Mouse (Mus musculus): Measurements from ENCODE around the gene Susd3.

The Susd3 gene

DNA sequence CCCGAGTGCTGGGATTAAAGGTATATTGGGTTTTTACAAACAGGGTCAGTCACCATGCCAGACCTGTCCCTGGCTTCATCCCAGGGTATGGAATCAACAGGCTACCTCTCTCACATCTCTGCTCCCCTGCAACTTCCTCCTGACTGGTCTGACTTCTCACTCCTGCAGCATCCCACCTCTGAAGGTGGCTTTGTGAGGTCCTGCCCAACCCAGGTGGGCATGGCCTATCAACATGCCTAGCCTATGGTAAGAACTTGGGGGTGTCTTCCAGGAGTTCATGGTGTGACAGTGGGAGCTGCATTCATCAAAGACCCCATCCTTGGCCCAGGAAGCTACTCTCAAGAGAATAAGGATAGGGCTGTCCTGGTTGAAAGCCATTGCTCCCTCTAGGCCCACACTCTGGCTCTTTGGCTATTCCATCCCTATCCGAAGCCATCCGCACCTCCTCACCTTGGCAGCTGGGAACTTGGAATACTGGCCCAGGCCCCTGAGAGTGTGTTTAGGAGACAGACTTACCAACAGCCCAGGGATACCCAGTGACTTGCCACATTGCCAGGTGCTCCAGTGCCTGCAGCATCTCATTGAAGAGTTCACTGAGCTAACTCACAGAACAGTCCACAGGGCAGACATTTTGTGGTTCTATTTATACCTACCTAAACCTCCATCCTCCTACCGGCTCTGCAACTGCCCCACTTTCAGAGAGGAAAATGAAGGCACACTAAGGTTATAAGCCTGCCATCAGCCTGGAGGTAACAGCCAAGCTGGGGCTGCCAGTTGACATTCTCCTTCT, 35.6 kb downstream of the Susd3 start:
- 0 out of 2 replicates have a peak, but pooled peaks cover under 1% of the 10 kb centered on the region for H3K36me3 ChIP-seq (ENCODE audit: control insufficient read depth, insufficient read depth, low read length, poor library complexity, severe bottlenecking)
- DNase-seq (ENCODE audit: low read depth, low spot score), result no peak
- H3K27me3 ChIP-seq (ENCODE audit: control insufficient read depth, insufficient read depth, low read length, poor library complexity, severe bottlenecking), result no peaks in the 10 kb centered on the region

GRCm38 (mm10) chr13:49209306-49209705, 39.2 kb downstream of the Susd3 start:
- H3K36me3 ChIP-seq (ENCODE audit: control insufficient read depth, insufficient read depth, low read length, poor library complexity, severe bottlenecking), result peaks cover 3% of the 10 kb centered on the region
- H3K27me3 ChIP-seq (ENCODE audit: control insufficient read depth, insufficient read depth, low read length, poor library complexity, severe bottlenecking), result no peaks in the 10 kb centered on the region
- DNase-seq (ENCODE audit: low read depth, low spot score), result no peak

GRCm38 (mm10) chr13:49206341-49206740, 42.2 kb downstream of the Susd3 start:
- no peaks in the 10 kb centered on the region for H3K27me3 ChIP-seq (ENCODE audit: control insufficient read depth, insufficient read depth, low read length, poor library complexity, severe bottlenecking)
- H3K36me3 ChIP-seq (ENCODE audit: control insufficient read depth, insufficient read depth, low read length, poor library complexity, severe bottlenecking), result peaks cover 9% of the 10 kb centered on the region
- no peak for DNase-seq (ENCODE audit: low read depth, low spot score)

DNA sequence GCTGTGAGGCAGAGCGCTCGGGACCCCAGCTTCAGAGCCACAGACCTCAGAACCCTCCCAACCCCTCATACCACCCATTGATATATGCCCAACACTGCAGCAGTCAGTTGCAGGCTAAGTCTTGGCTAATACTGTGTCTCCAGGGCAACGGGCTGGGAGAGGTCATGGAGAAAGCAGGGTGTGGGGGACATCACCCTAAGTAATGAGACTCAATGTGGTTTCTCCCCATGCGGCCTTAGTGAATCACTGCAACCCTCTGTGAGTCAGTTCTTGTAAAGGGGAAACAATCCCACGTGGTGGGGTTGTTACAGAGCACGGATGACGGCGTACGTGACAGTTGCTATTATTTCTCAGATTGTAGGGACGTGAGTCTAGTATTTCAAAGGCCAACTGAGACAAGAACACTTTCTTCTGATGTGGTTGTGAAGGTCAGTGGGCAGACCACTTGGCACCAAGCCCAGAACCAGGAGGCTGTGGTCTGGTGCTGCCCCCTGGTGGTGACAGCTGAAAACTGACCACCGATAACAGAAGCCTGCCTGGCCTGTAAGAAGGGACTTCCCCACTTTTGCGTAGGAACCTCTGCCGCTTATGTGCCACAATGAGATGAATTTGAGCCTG, 43.0 kb downstream of the Susd3 start:
- Histone ChIP-seq H3K27me3 (ENCODE audit: control insufficient read depth, insufficient read depth, low read length, poor library complexity, severe bottlenecking) (no peaks in the 10 kb centered on the region), H3K36me3 (ENCODE audit: control insufficient read depth, insufficient read depth, low read length, poor library complexity, severe bottlenecking) (peaks cover 9% of the 10 kb centered on the region)
- peak; percentile 90 for DNase-seq (ENCODE audit: low read depth, low spot score)

DNA sequence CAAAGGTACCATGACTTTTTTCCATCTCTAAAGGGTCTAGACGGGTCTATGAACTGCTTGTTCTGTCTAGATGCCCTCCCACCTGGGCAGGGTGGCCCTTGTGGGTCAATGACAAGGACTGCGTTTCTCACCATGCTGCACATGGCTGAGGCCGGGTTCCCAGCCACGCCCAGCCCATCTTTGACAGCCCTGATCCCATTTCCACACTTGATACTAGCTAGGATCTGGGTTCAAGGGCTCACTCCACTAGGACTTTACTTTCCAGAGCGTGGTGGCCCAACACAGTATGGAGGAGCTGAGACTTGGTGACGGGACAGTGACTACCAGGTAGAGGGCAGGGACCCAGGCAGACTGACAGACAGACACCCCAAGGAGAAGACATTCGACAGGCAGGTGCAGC, 46.0 kb downstream of the Susd3 start:
- DNase-seq (ENCODE audit: low read depth, low spot score), result no peak
- H3K36me3 ChIP-seq (ENCODE audit: control insufficient read depth, insufficient read depth, low read length, poor library complexity, severe bottlenecking), result peaks cover 6% of the 10 kb centered on the region
- H3K27me3 ChIP-seq (ENCODE audit: control insufficient read depth, insufficient read depth, low read length, poor library complexity, severe bottlenecking), result no peaks in the 10 kb centered on the region

- Histone ChIP-seq H3K36me3 (ENCODE audit: control insufficient read depth, insufficient read depth, low read length, poor library complexity, severe bottlenecking) (peaks cover 6% of the 10 kb centered on the region), H3K27me3 (ENCODE audit: control insufficient read depth, insufficient read depth, low read length, poor library complexity, severe bottlenecking) (no peaks in the 10 kb centered on the region)
- peak; percentile 60 for DNase-seq (ENCODE audit: low read depth, low spot score)
Measured at GRCm38 (mm10) chr13:49200688-49201087, 47.8 kb downstream of the Susd3 start.

GRCm38 (mm10) chr13:49199891-49200290, 48.6 kb downstream of the Susd3 start:
- Histone ChIP-seq H3K36me3 (ENCODE audit: control insufficient read depth, insufficient read depth, low read length, poor library complexity, severe bottlenecking) (peaks cover 6% of the 10 kb centered on the region), H3K27me3 (ENCODE audit: control insufficient read depth, insufficient read depth, low read length, poor library complexity, severe bottlenecking) (no peaks in the 10 kb centered on the region)
- DNase-seq (ENCODE audit: low read depth, low spot score), result no peak

DNA sequence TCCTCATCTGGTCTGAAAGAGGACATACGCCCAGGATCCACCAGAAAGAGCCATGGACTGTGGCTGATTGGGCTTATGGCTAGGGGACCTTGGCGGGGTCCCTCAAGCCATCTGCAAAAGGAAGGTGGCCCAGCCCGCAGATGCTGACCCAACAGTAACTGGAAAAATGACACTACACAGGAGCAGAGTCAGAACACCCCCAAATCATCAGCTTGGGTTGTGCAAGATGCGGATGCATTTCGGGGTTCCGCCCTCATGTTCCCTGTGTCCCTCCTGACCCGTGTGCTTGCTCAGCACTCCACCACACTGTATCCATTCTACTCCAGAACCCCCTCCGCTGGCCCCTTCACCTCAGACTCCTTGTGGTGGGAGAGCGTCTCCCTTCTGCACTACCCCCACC, 49.8 kb downstream of the Susd3 start:
- DNase-seq (ENCODE audit: low read depth, low spot score), result no peak
- Histone ChIP-seq H3K36me3 (ENCODE audit: control insufficient read depth, insufficient read depth, low read length, poor library complexity, severe bottlenecking) (peaks cover 3% of the 10 kb centered on the region; the same call in 1 of the 2 replicates), H3K27me3 (ENCODE audit: control insufficient read depth, insufficient read depth, low read length, poor library complexity, severe bottlenecking) (no peaks in the 10 kb centered on the region)

DNA sequence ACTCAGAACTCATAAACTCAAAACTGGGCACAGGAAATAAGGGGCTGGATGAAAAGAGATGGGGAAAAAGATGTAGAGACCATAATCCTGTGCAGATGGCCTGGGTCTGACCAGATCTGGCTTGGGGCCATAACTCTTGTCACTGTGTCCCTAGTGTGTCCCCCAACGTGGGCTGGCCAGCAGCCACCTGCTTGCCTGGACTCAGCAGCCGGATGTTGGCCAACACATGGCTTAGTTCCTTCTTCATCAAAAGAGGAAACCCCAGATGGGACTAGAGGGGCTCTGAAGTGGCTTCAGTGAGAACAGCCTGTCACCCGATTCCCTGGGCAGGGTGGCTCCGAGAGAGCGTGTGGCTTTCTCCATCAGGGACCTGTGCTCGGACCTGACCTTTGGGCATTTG, 51.7 kb downstream of the Susd3 start:
- H3K36me3 ChIP-seq (ENCODE audit: control insufficient read depth, insufficient read depth, low read length, poor library complexity, severe bottlenecking), result no peaks in the 10 kb centered on the region
- peak; percentile 48 for DNase-seq (ENCODE audit: low read depth, low spot score)
- H3K27me3 ChIP-seq (ENCODE audit: control insufficient read depth, insufficient read depth, low read length, poor library complexity, severe bottlenecking), result no peaks in the 10 kb centered on the region

GRCm38 (mm10) chr13:49196211-49196610, 52.3 kb downstream of the Susd3 start:
- Histone ChIP-seq H3K36me3 (ENCODE audit: control insufficient read depth, insufficient read depth, low read length, poor library complexity, severe bottlenecking) (no peaks in the 10 kb centered on the region), H3K27me3 (ENCODE audit: control insufficient read depth, insufficient read depth, low read length, poor library complexity, severe bottlenecking) (no peaks in the 10 kb centered on the region)
- no peak for DNase-seq (ENCODE audit: low read depth, low spot score)

DNA sequence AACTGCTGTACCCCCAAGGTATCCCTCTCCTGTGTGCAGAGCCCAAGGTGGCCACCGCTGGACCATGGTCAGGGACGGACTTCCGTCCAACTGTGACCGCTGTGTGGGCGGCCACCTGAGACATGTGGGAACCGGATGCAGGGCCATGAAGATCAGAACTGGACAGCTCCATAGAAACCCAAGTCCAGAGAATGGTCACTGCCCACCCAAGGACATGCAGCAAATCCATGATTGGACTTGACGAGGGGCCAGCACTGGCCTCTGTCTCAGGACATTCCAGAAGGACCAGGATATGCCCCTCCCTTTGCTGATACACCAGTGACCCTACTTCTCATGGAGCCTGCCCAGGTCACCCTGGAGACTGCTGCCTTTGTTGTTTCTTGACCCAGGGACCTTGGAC, 52.9 kb downstream of the Susd3 start:
- H3K36me3 ChIP-seq (ENCODE audit: control insufficient read depth, insufficient read depth, low read length, poor library complexity, severe bottlenecking), result no peaks in the 10 kb centered on the region
- no peaks in the 10 kb centered on the region for H3K27me3 ChIP-seq (ENCODE audit: control insufficient read depth, insufficient read depth, low read length, poor library complexity, severe bottlenecking)
- DNase-seq (ENCODE audit: low read depth, low spot score), result no peak

DNA sequence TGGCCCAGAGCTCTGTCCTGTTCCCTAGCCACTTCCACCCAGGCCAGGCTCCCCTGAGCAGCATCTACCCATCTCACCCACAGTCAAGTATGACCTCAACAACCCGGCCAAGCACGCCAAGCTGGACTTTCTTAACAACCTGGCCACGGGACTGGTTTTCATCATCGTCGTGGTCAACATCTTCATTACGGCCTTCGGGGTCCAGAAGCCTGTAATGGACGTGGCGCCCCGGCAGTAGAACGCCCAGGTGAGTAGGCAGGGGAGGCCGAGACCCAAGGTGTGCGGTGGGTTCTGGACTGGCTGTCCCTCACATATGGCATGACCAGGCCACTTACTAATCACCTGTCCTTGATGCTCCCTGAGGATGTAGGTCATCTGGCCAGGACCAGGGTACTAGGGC, 53.7 kb downstream of the Susd3 start:
- H3K27me3 ChIP-seq (ENCODE audit: control insufficient read depth, insufficient read depth, low read length, poor library complexity, severe bottlenecking), result no peaks in the 10 kb centered on the region
- H3K36me3 ChIP-seq (ENCODE audit: control insufficient read depth, insufficient read depth, low read length, poor library complexity, severe bottlenecking), result no peaks in the 10 kb centered on the region
- DNase-seq (ENCODE audit: low read depth, low spot score), result no peak

DNA sequence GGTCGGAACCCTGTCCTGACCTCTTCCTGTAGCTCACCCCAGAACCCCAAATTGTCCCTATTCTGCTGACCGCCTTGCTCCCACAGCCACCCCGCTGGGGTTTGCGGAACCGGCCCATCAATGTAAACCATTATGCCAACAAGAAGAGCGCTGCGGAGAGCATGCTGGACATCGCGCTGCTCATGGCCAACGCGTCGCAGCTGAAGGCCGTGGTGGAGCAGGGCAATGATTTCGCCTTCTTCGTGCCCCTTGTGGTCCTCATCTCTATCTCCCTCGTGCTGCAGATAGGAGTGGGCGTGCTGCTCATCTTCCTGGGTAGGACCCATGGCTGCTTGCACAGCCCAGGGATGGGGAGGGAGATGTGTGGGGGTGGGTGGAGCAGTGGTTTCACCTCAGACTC, 54.9 kb downstream of the Susd3 start:
- no peaks in the 10 kb centered on the region for H3K27me3 ChIP-seq (ENCODE audit: control insufficient read depth, insufficient read depth, low read length, poor library complexity, severe bottlenecking)
- no peak for DNase-seq (ENCODE audit: low read depth, low spot score)
- no peaks in the 10 kb centered on the region for H3K36me3 ChIP-seq (ENCODE audit: control insufficient read depth, insufficient read depth, low read length, poor library complexity, severe bottlenecking)

DNA sequence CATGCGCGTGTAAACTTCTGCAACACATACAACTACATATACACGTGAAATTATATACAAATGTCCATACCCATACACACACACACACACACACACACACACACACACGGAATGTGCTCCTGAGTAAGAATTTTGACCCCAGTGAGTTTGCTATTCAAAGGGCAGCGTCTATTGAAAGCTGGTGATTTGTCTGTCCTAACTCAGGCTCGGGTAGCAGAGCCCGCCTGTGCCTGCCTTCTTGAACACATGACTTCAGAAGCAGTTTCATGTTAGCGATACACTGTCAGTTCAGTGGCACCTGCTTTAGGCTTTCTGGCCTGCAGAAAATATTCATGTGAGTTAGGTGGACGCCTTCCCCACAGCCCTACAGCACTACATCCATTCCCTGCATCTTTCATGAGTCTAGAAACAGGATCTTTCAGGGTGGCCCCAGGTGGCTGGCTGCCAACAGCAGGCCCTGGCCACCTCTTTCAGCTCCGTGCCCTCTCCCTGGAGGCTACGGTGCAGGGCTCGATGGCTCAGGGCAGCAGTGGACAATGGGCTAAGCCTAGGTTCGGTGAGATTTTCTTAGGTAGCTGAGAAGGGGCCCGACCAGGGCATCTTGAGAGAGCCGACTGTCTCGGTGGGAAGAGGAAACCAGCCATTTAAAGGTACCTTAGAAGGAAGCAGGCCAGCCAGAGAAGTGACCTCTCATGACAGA, 56.2 kb downstream of the Susd3 start:
- no peak for DNase-seq (ENCODE audit: low read depth, low spot score)
- H3K27me3 ChIP-seq (ENCODE audit: control insufficient read depth, insufficient read depth, low read length, poor library complexity, severe bottlenecking), result no peaks in the 10 kb centered on the region
- H3K36me3 ChIP-seq (ENCODE audit: control insufficient read depth, insufficient read depth, low read length, poor library complexity, severe bottlenecking), result no peaks in the 10 kb centered on the region

- Histone ChIP-seq H3K27me3 (ENCODE audit: control insufficient read depth, insufficient read depth, low read length, poor library complexity, severe bottlenecking) (no peaks in the 10 kb centered on the region), H3K36me3 (ENCODE audit: control insufficient read depth, insufficient read depth, low read length, poor library complexity, severe bottlenecking) (no peaks in the 10 kb centered on the region)
- no peak for DNase-seq (ENCODE audit: low read depth, low spot score)
Measured at GRCm38 (mm10) chr13:49191673-49192035, 56.9 kb downstream of the Susd3 start.

Data from splenic B cell, adult 2 months (primary cell).